Mouse (Mus musculus): ENCODE measurements around the gene Col24a1.

- no peak for TF ChIP-seq POLR2AphosphoS2 (IDR thresholded peaks at IDR 0.05; ENCODE audit: insufficient read length, low read depth)
- TF ChIP-seq MAX (IDR thresholded peaks at IDR 0.05; ENCODE audit: low read depth), result no peak
These were observed 164.8 kb downstream of the Col24a1 start for GRCm38 (mm10) chr3:145457039-145457438.
